Mouse (Mus musculus) c-Kit-negative CD71-positive TER-119-positive erythroid progenitor cells, embryonic 14.5 days (primary cell): ENCODE measurements around the gene Sptssb.

ENCODE experiments used
- DNase-seq: peaks from one replicate; pipeline ENCODE4 v3.0.0-alpha.2; 2013; ENCODE audit warnings: low read depth, low spot score

Gene Sptssb

GRCm38 (mm10) chr3:69859858-69860588 lies at the start of gene Sptssb:
Gene Sptssb (minus strand): TSS chr3:69859940.
- no peak for DNase-seq

- DNase-seq: peak; percentile 3
Observed at GRCm38 (mm10) chr3:69908074-69908473, 48.3 kb upstream of the Sptssb start.

- DNase-seq: no peak
Observed at GRCm38 (mm10) chr3:69907564-69907963, 47.8 kb upstream of the Sptssb start.

GRCm38 (mm10) chr3:69902787-69903477 lies 43.2 kb upstream of the Sptssb start:
- DNase-seq: no peak

GRCm38 (mm10) chr3:69902382-69902781 lies 42.6 kb upstream of the Sptssb start:
- DNase-seq: no peak

- DNase-seq: no peak
Observed at GRCm38 (mm10) chr3:69901874-69902381, 42.2 kb upstream of the Sptssb start.

- no peak for DNase-seq
Observed at GRCm38 (mm10) chr3:69900335-69900734, 40.6 kb upstream of the Sptssb start.

GRCm38 (mm10) chr3:69897917-69898594 lies 38.3 kb upstream of the Sptssb start:
- no peak for DNase-seq

GRCm38 (mm10) chr3:69895516-69895915 lies 35.8 kb upstream of the Sptssb start:
- DNase-seq: no peak

GRCm38 (mm10) chr3:69892187-69893094 lies 32.7 kb upstream of the Sptssb start:
- DNase-seq: no peak

GRCm38 (mm10) chr3:69885866-69886265 lies 26.1 kb upstream of the Sptssb start:
- no peak for DNase-seq

- no peak for DNase-seq
Observed at GRCm38 (mm10) chr3:69883710-69884109, 24.0 kb upstream of the Sptssb start.

- no peak for DNase-seq
Observed at GRCm38 (mm10) chr3:69877538-69877937, 17.8 kb upstream of the Sptssb start.

GRCm38 (mm10) chr3:69874721-69875120 lies 15.0 kb upstream of the Sptssb start:
- DNase-seq: no peak

- no peak for DNase-seq
Observed at GRCm38 (mm10) chr3:69872661-69873327, 13.1 kb upstream of the Sptssb start.

- no peak for DNase-seq
Observed at GRCm38 (mm10) chr3:69871174-69871573, 11.4 kb upstream of the Sptssb start.

GRCm38 (mm10) chr3:69869702-69870101 lies 10.0 kb upstream of the Sptssb start:
- no peak for DNase-seq

- no peak for DNase-seq
Observed at GRCm38 (mm10) chr3:69861789-69862395, 2.2 kb upstream of the Sptssb start.

GRCm38 (mm10) chr3:69860589-69861521 lies 1.1 kb upstream of the Sptssb start:
- DNase-seq: no peak
